Mouse (Mus musculus) thymus, adult 2 months (tissue): ENCODE results near the gene 1700023F06Rik. TPM values are rescaled to one million over a fixed set of nuclear protein-coding genes. Genes with fewer than 3 reads are reported as not detected.

ENCODE experiments used
- DNase-seq: peaks from one replicate; pipeline ENCODE4 v3.0.0; 2021
- H3K27ac ChIP-seq: fragments of 200-500 bp; 2 replicates; pipeline ENCODE4 v1.5.1; 2012; ENCODE audit warnings: low read length, control low read depth; ENCODE audit not compliant: control insufficient read depth, insufficient read depth
- H3K27me3 ChIP-seq: fragments of 200-500 bp; 2 replicates; pipeline ENCODE4 v1.6.1; 2012; ENCODE audit warnings: mild to moderate bottlenecking, low read length, moderate library complexity, mixed read lengths; ENCODE audit not compliant: control insufficient read depth, insufficient read depth
- H3K36me3 ChIP-seq: fragments of 200-500 bp; 2 replicates; pipeline ENCODE4 v1.6.1; 2012; ENCODE audit warnings: mild to moderate bottlenecking, low read length, moderate library complexity; ENCODE audit not compliant: control insufficient read depth, insufficient read depth
- H3K4me1 ChIP-seq: fragments of 200-500 bp; replicated peaks from 2 replicates; pipeline ENCODE4 v1.6.1; 2012; ENCODE audit warnings: low read length; ENCODE audit not compliant: control insufficient read depth, insufficient read depth
- H3K4me3 ChIP-seq: fragments of 200-500 bp; 2 replicates; pipeline ENCODE4 v1.5.1; 2012; ENCODE audit warnings: mild to moderate bottlenecking, low read length, control low read depth, moderate library complexity; ENCODE audit not compliant: control insufficient read depth, insufficient read depth
- CTCF ChIP-seq: fragments of 200-500 bp; IDR thresholded peaks from 2 replicates; pipeline ENCODE4 v1.5.1; 2012; ENCODE audit warnings: mild to moderate bottlenecking, control low read depth, low read length, moderate library complexity, borderline replicate concordance; ENCODE audit not compliant: control insufficient read depth, poor library complexity, insufficient read depth; ENCODE audit errors: extremely low read depth
- POLR2A ChIP-seq: fragments of 200-500 bp; IDR thresholded peaks from 2 replicates; pipeline ENCODE4 v1.6.1; 2012; ENCODE audit warnings: mild to moderate bottlenecking, low read length, control low read depth, moderate library complexity; ENCODE audit not compliant: control insufficient read depth, poor library complexity, insufficient read depth; ENCODE audit errors: extremely low read depth
- WGBS: fragments of 180-500 bp; shearing (Covaris S2); methylation state at CpG from one replicate; pipeline ENCODE4 v1.1.7; 2018; 5-methylcytosine and 5-hydroxymethylcytosine counted together
- polyA plus RNA-seq: library from polyadenylated mRNA; depleted of rRNA; stranded (reverse); fragments of >200 nt; gene quantifications from 2 replicates; pipeline ENCODE4 v1.2.3, GENCODE M21; 2012

1700023F06Rik gene
- polyA plus RNA-seq, 1 experiment, result 0.35 TPM

- peak; percentile 83 for DNase-seq
- TF ChIP-seq POLR2A (peak; percentile 60; the same call in 1 of the 2 replicates), CTCF (no peak)
- WGBS, result under 1% methylated on average over 45 of the region's 45 CpGs
- H3K4me1 ChIP-seq, result peaks cover 8% of the 10 kb centered on the region
- H3K27me3 ChIP-seq, result no peaks in the 10 kb centered on the region
- H3K36me3 ChIP-seq, result peaks cover 4% of the 10 kb centered on the region
- H3K27ac ChIP-seq, result peak within 1 kb of the TSS; percentile 61
- peak within 1 kb of the TSS; percentile 80 for H3K4me3 ChIP-seq
Measured at GRCm38 (mm10) chr11:103217790-103218516, 9.6 kb upstream of the 1700023F06Rik start, which contains the start of gene Spata32. Gene Spata32 (minus strand): TSS chr11:103218432.

GRCm38 (mm10) chr11:103215355-103215754 lies 7.0 kb upstream of the 1700023F06Rik start:
- H3K27ac ChIP-seq, result no peak overlapping the region
- no peak for TF ChIP-seq CTCF
- no peak for TF ChIP-seq POLR2A
- WGBS, result 94% methylated on average over 1 of the region's 1 CpGs
- H3K27me3 ChIP-seq, result no peaks in the 10 kb centered on the region
- no peak for DNase-seq
- peaks cover 8% of the 10 kb centered on the region for H3K4me1 ChIP-seq
- H3K36me3 ChIP-seq, result no peaks in the 10 kb centered on the region
- H3K4me3 ChIP-seq, result no peak overlapping the region

DNA sequence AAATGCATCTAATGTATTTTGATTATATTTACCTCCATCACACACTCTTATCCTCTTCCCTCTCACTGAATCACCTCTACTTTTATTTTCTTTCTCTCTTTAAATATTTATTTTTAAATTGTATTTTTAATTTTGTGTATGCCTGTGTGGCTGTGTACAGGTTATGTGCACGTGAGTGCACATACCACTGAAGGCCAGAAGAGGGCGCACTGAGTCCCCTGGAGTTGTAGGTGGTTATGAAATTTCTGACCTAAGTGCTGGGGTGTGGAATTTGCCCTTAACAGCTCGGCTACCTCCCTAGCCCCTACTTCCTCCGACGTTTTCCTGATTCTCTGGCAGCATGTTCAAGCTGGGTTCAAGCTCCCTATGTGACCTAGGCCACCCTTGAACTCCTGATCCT lies 5.4 kb upstream of the 1700023F06Rik start:
- H3K36me3 ChIP-seq, result no peaks in the 10 kb centered on the region
- peaks cover 8% of the 10 kb centered on the region for H3K4me1 ChIP-seq
- H3K27ac ChIP-seq, result no peak overlapping the region
- TF ChIP-seq CTCF, result no peak
- no peak for TF ChIP-seq POLR2A
- H3K27me3 ChIP-seq, result no peaks in the 10 kb centered on the region
- DNase-seq, result no peak
- 93% methylated on average over 5 of the region's 5 CpGs for WGBS
- H3K4me3 ChIP-seq, result no peak overlapping the region

GRCm38 (mm10) chr11:103210291-103210690 lies 1.9 kb upstream of the 1700023F06Rik start:
- DNase-seq, result no peak
- no peaks in the 10 kb centered on the region for H3K27me3 ChIP-seq
- no peak overlapping the region for H3K27ac ChIP-seq
- no peak for TF ChIP-seq POLR2A
- no peak for TF ChIP-seq CTCF
- WGBS, result 84% methylated on average over 8 of the region's 8 CpGs
- no peaks in the 10 kb centered on the region for H3K4me1 ChIP-seq
- H3K4me3 ChIP-seq, result no peak overlapping the region
- no peaks in the 10 kb centered on the region for H3K36me3 ChIP-seq

DNA sequence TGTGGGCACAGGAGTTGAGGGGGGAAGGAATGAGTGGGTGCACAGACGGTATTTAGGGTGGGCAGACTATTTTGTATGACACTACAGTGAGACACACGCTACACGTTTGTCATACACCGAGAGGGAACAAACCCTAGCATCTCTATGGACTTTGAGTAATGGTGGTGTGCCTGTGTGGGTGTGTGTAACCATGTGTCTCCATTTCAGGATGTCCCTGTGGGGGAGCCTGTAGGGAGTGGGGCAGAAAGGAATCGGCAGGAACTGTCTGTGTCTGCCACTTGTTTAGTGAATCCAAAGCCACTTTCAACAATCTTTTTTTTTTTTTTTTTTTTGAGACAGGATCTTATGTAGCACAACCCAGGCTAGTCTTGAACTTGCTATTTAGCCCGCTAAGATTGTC lies 2.2 kb downstream of the 1700023F06Rik start:
- 97% methylated on average over 6 of the region's 6 CpGs for WGBS
- Histone ChIP-seq H3K4me1 (no peaks in the 10 kb centered on the region), H3K4me3 (no peak overlapping the region), H3K27ac (no peak overlapping the region), H3K36me3 (no peaks in the 10 kb centered on the region), H3K27me3 (no peaks in the 10 kb centered on the region)
- no peak for DNase-seq
- no peak for TF ChIP-seq POLR2A
- TF ChIP-seq CTCF, result no peak

DNA sequence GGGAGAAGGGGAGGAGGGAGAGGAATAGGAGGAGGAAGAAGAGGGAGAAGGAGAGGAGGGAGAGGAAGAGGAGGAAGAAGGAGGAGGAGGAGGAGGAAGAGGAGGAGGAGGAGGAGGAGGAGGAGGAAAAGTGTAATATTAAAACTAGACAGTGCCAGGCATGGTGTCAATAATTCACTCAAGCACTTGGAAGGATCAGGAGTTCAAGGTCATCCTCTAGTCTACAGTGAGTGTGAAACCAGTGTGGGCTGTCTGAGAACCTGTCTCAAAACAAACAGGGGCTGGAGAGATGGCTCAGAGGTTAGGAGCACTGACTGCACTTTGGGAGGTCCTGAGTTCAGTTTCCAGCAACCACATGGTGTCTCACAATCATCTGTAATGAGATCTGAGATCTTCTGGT lies 6.0 kb downstream of the 1700023F06Rik start:
- Histone ChIP-seq H3K27me3 (no peaks in the 10 kb centered on the region), H3K36me3 (peaks cover 15% of the 10 kb centered on the region)
- no peak for DNase-seq

More for the DNA sequence above, 6.0 kb downstream of the 1700023F06Rik start:
- no peak overlapping the region for H3K4me3 ChIP-seq
- no peak overlapping the region for H3K27ac ChIP-seq
- no peaks in the 10 kb centered on the region for H3K4me1 ChIP-seq
- TF ChIP-seq POLR2A (no peak), CTCF (no peak)
